Mouse (Mus musculus) heart, postnatal 10 days (tissue): ENCODE results near the gene Noxo1. TPM values are rescaled to one million over a fixed set of nuclear protein-coding genes. Genes with fewer than 3 reads are reported as not detected.
"Not testable (repeated sequence)": the region's sequence is repeated elsewhere in the genome, so short reads cannot be mapped to it uniquely, and the experiment has no call there.

Experiments
- DNase-seq, 2 experiments: peaks; one replicate each; pipeline ENCODE4 v3.0.0; 2021
- intact Hi-C: fragments of 180-260 bp; cut with DNase I; formaldehyde crosslinking; loops from one replicate; pipeline ENCODE4 v1.15.1; 2025
- total RNA-seq, 2 experiments: library from RNA; stranded (reverse); gene quantifications; 2 replicates each; pipeline ENCODE4 v1.2.3; 2021

The Noxo1 gene
- total RNA-seq, 2 experiments from 2014 or later: 0.93 to 2.9 TPM

DNA sequence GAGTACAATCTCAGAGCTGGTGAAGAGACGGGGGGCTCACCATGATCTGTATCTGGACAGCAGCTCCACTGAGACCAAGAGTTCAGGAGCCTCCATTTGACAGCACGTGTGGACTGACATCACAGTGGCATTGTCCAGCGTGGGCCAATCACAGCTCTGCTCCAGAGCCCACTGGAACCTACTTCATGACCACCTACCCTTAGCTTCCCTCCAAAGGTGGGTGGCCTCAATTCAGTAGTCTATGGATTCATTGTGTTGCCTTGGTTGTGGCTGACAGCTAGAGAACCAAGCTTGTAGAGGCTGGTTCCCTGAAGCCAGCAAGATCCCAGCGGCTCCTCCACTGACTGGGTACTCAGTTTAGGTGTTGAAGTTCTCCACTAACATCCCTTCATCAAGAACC is 21.9 kb downstream of the Noxo1 start, which contains the start of the genes Rnf151 and Rps2:
Gene Rnf151, minus strand, starts transcription at position 121 of the 400 bp plus-strand sequence.
Gene Rps2, plus strand, starts transcription at position 174 of the 400 bp plus-strand sequence.
- DNase-seq: no peak
- intact Hi-C loops: no loop called here

DNA sequence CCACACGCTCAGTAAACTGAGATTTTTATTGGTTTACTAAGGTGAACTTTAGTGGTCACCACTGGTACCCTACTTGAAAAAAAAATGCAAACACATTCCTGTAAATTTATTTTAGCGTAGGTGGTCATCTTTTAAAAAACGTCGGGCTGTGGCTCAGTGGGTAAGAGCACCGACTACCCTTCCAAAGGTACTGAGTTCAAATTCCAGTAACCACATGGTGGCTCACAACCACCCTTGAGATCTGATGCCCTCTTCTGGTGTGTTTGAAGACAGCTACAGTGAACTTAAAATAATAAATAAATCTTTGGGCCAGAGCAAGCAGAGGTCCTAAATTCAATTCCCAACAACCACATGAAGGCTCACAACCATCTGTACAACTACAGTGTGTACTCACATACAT is 22.9 kb downstream of the Noxo1 start:
- intact Hi-C loops, DNase-seq: not testable (repeated sequence)

DNA sequence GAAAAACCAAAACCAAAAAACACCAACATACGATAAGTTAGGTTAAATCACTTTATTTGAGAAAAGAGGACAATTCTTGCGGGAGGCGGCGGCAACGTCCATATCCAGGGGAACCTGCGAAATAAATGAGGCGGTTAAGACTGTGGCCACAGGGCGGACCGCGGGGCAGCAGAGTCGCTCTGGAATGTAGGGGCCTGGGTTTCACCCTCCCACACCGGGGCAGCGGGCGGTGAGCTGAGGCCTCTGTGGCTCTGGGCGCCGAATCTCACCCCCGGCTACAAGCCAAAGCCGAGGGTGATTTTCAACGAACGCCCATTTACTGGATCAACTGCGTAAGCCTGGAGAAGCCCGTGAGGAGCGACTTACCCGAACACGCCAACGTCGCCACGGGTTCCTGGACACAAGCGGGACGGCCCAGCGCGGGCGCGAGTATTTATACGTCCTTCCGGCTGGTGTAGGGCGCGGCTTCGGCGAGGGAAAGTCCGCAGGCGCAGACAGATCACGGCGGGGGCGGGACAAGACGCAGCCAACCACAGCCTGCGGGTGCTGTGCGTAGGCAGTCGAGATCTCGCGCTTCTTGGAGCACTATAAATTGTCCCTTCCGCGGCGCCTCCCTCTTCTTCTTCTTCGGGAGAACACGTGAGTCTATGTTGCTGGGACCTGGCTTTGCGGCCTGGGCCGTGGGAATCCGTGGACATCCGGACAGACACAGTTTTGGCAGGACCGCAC is 23.6 kb downstream of the Noxo1 start:
- intact Hi-C loops: no loop called here
- peak; percentile 98 to 99 for DNase-seq

DNA sequence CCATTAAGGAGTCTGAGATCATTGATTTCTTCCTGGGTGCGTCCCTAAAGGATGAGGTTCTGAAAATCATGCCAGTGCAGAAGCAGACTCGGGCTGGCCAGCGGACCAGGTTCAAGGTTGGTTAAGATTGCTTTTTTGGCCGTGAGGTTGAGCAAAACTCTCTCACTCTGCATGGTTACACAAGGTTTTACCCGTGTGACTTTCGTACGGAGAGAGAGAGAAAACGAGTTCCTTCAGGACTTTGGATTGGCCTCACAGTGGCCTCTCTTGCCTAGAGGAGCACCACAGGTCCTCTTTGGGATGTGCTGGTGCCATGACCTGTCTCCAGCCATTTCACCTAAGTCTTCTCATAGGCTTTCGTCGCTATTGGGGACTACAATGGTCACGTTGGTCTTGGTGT is 24.6 kb downstream of the Noxo1 start:
- DNase-seq, intact Hi-C loops: not testable (repeated sequence)

DNA sequence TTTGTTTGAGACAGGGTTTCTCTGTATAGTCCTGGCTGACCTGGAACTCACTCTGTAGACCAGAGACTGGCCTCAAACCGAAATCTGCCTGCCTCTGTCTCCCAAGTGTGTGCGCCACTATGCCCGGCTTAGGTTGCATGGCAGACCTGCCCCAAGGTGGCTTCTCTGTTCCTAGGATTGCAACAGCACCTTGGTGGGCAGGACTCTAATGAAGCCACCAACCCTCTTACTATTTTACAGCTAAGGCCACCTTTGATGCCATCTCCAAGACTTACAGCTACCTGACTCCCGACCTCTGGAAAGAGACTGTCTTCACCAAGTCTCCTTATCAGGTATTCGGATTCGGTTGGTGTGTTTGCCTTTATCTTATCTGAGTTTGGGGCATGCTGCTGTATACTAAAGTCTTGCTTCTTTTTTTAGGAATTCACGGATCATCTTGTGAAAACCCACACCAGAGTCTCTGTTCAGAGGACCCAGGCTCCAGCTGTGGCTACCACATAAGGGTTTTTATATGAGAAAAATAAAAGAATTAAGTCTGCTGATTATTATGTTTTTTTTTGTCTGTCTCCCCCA is 25.4 kb downstream of the Noxo1 start:
- intact Hi-C loops, DNase-seq: not testable (repeated sequence)

DNA sequence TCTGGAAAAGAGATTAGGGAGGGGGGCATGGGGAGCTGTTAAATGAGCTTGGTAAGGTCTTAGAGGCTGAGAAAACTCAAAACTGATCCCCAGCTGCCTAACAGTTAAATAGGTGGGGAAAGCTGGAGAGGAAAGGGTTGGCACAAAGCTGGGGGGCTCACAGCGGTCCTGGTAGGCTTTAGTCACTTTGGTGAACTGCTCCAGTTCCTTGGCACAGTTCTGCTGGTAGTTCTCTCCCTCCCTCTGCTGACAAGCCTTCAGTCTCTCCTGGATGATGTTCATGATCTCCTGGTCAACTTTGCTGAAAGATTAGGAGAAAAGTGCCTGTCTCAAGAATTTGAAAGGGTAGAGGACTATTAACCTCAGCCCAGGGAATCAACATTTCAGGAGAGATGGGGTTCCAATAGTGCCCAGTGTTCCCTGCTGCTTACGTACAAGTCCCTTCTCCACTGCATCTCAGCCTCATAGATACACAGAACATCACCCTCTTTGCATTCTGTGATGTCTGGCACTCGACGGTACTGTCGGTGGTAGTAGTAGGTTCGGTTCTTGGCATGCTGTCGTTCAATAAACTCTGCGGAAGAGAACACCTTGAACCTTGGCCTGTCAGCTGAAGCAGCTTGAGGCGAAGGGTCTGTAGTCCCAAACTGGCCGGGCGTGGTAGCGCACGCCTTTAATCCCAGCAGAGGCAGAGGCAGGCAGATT is 26.3 kb downstream of the Noxo1 start:
- DNase-seq: no peak
- intact Hi-C loops: no loop called here

DNA sequence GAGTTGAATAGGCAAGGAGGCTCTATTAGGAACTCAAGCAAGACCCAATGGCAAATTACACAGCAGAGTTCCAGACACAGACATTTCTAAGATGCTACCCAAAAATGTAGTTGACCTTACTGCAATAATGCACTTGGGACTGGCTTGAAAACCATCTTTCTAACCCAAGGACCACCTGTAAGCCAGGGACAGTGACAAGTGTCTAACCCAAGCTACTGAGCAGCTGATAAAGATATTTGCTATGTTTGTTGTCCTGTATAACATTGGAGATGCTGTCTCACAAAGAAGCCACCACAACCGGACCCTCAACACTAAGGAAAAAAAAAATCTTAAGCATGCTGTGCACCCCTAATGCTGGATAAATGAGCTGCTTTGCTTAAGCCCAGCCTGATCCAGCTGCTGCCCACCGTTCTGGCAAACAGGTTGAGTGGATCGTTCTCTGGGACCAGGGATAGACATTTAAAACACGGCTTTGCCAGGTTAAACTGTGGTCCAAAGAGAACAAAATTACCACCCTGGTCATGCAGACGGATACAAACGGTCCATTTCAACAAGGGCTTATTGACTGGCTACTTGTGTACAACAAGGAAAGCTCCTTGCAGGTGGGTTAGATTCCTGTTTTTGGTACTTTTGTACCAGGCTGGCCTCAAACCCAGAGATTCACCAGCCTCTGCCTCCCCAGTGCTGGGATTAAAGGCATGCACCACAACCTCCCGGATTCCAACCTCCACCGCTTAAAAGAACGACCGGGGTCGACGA is 27.3 kb downstream of the Noxo1 start:
- intact Hi-C loops: no loop called here

DNA sequence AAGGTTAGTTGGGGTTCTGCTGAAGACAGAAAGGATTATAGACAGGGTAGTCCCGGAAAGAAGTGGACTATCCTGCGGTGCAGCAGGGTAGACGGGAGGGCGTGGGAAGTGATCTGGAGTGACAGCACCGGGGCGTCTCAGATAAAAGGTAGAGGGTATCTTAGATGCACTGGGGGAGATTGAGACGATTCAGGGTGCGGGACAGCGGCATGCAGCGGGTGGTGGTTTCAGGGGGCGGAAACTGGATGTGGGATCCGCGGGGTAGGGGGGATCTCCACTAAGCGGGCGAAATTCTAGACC is 27.8 kb downstream of the Noxo1 start:
- no peak for DNase-seq
- intact Hi-C loops: no loop called here

More for the DNA sequence above, 27.3 kb downstream of the Noxo1 start:
- DNase-seq: no peak

DNA sequence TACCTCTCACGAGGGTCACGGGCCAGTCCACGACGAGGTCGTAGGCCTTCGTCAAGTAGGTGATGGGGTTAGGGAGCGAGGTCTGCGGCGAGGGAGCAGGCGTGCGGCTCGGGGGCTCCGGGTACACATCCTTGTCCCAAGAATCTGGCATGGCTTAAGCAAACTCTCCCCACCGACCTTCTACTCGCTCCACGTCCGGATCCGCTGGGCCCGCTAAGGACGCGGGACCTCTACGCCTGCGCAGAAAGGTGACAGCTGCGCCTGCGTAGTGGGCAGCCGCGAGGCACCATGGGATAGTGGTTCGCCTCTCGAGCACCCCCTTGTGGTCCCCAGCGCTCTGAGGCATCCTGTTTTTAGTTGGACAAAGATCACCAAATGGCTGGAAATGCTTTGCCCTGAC is 28.1 kb downstream of the Noxo1 start, which contains the start of gene Ndufb10:
Gene Ndufb10, minus strand, starts transcription at position 295 of the 400 bp plus-strand sequence.
- intact Hi-C loops: no loop called here

DNA sequence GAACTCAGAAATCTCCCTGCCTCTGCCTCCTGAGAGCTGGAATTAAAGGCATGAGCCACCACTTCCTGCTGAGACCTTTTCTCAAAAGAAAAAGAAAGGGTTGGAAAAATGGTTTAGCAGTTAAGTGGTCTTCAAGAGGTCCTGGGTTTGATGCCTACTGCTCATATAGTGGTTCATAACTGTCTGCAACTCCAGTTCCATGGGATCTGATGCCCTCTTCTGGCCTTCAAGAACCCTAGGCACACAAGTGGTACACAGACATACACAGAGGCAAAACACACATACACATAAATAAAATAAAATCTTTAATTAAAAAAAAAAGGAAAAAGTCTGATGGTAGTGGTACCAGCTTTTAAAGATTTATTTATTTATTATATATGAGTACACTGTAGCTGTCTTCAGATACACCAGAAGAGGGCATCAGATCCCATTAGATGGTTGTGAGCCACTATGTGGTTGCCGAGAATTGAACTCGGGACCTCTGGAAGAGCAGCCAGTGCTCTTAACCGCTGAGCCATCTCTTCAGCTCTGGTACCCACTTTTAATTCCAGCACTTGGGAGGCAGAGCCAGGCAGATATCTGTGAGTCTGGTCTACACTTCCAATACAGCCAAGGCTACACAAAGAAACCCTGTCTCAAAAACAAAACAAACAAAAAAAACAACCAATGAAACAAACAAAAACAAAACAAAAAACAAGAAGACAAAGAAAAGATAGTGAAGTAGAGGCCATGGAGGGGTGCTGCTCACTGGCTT is 29.8 kb downstream of the Noxo1 start:
- DNase-seq: no peak
- intact Hi-C loops: no loop called here

More for the DNA sequence above, 28.1 kb downstream of the Noxo1 start, which contains the start of gene Ndufb10:
- DNase-seq: peak; percentile 97 to 99

DNA sequence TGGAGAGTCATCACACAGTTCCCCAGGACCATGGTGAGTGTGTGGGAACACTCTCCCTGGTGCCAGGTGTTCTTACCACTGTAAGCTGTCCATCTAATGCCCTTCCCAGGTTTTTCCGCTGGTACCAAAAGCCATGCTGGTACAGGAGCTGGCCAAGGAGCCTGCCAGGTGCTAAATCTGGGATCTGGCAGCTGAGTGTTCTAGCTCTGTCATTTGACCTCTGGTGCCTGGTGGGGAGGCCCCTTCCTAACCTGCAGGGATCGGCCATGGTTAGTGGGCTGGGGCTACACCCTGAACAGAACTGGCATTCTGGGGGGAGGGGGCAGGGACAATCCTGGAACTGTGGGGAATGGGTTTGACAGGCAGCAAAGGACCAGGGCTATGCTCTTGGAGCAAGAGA is 31.6 kb downstream of the Noxo1 start, which contains the start of gene Rpl3l:
Gene Rpl3l, plus strand, starts transcription at position 203 of the 400 bp plus-strand sequence.
- intact Hi-C loops: no loop called here
- peak; percentile 64 to 65 for DNase-seq

DNA sequence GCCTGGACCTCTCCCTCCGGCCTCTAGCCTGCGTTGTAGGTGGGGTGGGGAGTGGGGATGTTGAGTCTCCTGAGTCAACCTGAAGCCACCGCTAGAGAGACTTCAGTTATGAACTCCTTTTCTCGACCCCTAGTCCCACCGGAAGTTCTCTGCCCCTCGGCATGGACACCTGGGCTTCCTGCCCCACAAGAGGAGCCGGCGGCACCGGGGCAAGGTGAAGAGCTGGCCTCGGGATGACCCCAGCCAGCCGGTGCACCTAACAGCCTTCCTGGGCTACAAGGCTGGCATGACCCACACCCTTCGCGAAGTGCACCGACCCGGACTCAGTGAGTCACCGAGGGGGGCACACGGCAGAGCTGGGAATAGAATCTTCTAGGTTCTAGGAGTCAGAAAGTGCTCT is 32.1 kb downstream of the Noxo1 start:
- no peak for DNase-seq
- intact Hi-C loops: no loop called here

DNA sequence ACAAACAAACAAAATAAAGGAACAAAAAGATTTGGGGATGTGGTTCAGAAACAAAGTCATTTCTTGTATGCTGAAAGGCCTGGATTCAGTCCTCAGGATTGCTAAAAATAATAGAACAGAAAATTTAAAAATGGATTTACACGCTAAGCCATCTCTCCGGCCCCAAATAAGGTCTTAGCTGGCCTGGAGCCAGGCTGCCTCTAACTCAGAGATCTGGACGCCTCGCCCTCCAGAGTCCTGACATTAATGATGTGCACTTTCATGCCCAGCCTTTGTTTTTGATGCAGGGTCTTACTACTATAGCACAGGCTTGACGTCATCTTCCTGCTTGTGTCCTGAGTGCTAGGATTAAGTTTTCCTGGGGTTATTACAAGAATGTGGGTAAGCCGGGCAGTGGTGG is 33.0 kb downstream of the Noxo1 start:
- intact Hi-C loops: no loop called here
- peak; percentile 54 to 56 for DNase-seq

DNA sequence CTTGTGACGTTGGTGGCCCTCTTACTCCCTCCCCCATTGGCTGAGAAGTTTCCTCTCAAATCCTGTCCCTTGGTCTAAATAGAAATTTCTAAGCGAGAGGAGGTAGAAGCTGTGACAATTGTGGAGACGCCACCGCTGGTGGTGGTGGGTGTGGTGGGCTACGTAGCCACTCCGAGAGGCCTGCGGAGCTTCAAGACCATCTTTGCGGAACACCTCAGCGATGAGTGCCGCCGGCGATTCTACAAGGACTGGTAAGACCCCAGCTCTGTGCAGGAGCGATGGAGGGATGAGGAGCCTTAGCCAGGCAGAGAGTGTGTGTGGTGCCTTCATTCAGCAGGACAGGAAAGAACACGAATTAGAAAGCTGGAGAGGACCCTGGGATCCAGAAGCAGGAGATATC is 34.8 kb downstream of the Noxo1 start:
- intact Hi-C loops: no loop called here
- DNase-seq: no peak

DNA sequence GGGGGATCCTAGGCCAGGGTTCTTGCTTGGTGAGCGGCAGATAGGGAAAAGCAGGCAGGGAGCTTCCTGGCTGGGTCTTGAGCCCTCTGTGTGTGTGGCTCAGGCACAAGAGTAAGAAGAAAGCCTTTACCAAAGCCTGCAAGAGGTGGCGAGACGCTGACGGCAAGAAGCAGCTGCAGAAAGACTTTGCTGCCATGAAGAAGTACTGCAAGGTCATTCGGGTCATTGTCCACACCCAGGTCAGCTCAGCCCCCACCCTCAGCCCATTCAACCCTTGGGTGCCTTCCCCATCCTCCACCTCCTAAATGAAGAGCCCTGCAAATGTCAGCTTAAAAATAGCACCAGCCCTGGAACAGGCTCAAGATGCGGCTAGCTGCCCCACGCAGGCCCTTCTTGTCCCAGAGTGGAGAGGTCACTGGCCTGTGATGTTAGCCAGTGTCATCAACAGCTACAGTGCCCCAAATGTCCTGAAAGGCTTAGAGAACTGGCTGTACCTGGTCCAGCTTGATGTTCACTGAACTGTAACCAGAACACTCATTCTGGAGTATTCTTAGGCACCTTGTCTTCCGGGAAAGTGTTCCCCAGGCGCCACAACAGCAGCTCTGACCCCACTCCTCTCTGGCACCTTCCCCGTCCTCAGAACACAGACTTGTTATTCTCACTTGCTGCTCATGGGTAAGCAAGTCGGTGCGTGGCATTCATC is 36.4 kb downstream of the Noxo1 start:
- DNase-seq: peak; percentile 80 to 84
- intact Hi-C loops: no loop called here

DNA sequence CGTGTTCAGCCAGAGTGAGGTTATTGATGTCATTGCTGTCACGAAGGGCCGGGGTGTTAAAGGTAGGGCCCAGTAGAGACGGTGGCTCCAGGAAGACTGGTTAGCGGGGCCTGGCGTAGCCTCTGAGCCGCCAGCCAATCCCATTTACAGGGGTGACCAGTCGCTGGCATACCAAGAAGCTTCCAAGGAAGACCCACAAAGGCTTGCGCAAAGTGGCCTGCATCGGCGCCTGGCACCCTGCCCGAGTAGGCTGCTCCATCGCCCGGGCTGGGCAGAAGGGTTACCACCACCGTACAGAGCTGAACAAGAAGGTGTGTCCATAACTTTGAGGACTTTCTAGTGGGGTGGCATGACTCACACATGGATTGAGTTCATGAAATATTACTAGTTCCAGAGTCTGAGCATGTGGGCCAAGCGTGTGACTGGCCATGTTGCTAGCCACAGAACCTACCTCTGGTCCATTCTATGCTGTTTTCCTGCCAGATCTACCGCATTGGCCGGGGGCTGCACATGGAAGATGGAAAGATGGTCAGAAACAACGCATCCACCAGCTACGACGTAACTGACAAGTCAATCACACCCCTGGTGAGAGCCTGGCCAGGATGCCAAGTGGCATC is 37.5 kb downstream of the Noxo1 start:
- intact Hi-C loops: no loop called here
- no peak for DNase-seq

DNA sequence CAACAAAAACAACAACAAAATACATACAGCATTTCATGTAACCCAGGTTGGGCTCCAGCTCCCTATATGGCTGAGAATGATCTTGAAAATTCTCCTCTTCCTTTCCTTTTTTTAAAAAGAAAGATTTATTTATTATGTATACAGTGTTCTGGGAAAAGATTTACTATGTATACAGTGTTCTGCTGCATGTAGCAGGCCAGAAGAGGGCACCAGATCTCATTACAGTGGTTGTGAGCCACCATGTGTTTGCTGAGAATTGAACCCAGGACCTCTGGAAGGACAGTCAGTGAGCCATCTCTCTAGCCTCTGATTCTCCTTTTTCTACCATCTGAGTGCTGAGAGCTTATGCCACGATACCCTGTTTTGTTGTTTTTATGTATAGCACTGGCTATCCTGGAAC is 38.5 kb downstream of the Noxo1 start:
- intact Hi-C loops: no loop called here
- no peak for DNase-seq

DNA sequence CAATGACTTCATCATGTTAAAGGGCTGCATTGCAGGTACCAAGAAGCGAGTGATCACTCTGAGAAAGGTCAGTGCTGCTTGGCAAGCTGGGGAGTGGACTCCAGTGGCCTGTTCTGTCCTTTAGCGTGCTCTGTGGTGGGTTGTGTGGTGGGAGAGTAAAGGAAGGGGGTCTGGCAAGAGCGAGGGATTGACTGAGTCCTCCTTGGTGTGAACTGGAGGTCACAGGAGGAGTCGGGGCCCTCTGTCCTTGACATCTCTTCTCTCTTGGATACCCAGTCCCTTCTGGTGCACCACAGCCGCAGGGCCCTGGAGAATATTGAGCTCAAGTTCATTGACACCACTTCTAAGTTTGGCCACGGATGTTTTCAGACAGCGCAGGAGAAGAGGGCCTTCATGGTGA is 39.4 kb downstream of the Noxo1 start:
- intact Hi-C loops: loop anchor here (5.0 kb wide), 1 partner anchor 162 kb away; the partner anchor contains the start of genes Eme2, Mrps34 and Nme3
- DNase-seq: peak in 1 of 2 experiments; percentile 22
